Mouse (Mus musculus) layer of hippocampus, postnatal 36 days (tissue): ENCODE results near the gene Cnot4. TPM values are rescaled to one million over a fixed set of nuclear protein-coding genes. Genes with fewer than 3 reads are reported as not detected.
A peak's percentile ranks its signal among the peaks of the same experiment; 100 is the strongest.
"Not testable (repeated sequence)": the region's sequence is repeated elsewhere in the genome, so short reads cannot be mapped to it uniquely, and the experiment has no call there.

Experiments used
- DNase-seq, 2 experiments: peaks; one replicate each; pipeline ENCODE4 v3.0.0; 2022
- total RNA-seq, 2 experiments: library from RNA; stranded (reverse); gene quantifications; 2 replicates each; pipeline ENCODE4 v1.2.3; 2021

Cnot4 gene
- total RNA-seq: 10 to 100 TPM; 45.9 to 50.6 TPM

- peak; percentile 98 for DNase-seq
These were observed at the start of gene Cnot4 for GRCm38 (mm10) chr6:35133579-35134488. TSS of gene Cnot4 (minus strand) at chr6:35133724.

- DNase-seq: not testable (repeated sequence)
These were observed 45.8 kb upstream of the Cnot4 start for GRCm38 (mm10) chr6:35179299-35179698.

- no peak for DNase-seq
These were observed 44.2 kb upstream of the Cnot4 start for GRCm38 (mm10) chr6:35177650-35178272.

- DNase-seq: peak; percentile 88 to 90
These were observed 43.6 kb upstream of the Cnot4 start, which contains the start of gene Nup205 for GRCm38 (mm10) chr6:35176979-35177649. TSS of gene Nup205 (plus strand) at chr6:35177421.

GRCm38 (mm10) chr6:35173181-35173580 lies 39.7 kb upstream of the Cnot4 start:
- DNase-seq: no peak

- not testable (repeated sequence) for DNase-seq
These were observed 38.5 kb upstream of the Cnot4 start for GRCm38 (mm10) chr6:35172028-35172427.

- no peak for DNase-seq
These were observed 35.7 kb upstream of the Cnot4 start for GRCm38 (mm10) chr6:35169250-35169649.

- DNase-seq: no peak
These were observed 21.0 kb upstream of the Cnot4 start for GRCm38 (mm10) chr6:35154540-35154939.

GRCm38 (mm10) chr6:35147726-35148422 lies 14.3 kb upstream of the Cnot4 start:
- DNase-seq: no peak

GRCm38 (mm10) chr6:35145569-35145968 lies 12.0 kb upstream of the Cnot4 start:
- DNase-seq: no peak

GRCm38 (mm10) chr6:35140351-35140750 lies 6.8 kb upstream of the Cnot4 start:
- no peak for DNase-seq

- DNase-seq: no peak
These were observed 1.3 kb upstream of the Cnot4 start for GRCm38 (mm10) chr6:35134844-35135243.

- no peak for DNase-seq
These were observed 312 bp downstream of the Cnot4 start for GRCm38 (mm10) chr6:35133246-35133578.

- peak in 1 of 2 experiments; percentile 15 for DNase-seq
These were observed 718 bp downstream of the Cnot4 start for GRCm38 (mm10) chr6:35132806-35133205.

- no peak for DNase-seq
These were observed 11.0 kb downstream of the Cnot4 start for GRCm38 (mm10) chr6:35122488-35122887.

- no peak for DNase-seq
These were observed 11.6 kb downstream of the Cnot4 start for GRCm38 (mm10) chr6:35121925-35122324.

- DNase-seq: no peak
These were observed 31.1 kb downstream of the Cnot4 start for GRCm38 (mm10) chr6:35102457-35102856.

GRCm38 (mm10) chr6:35084927-35085326 lies 48.6 kb downstream of the Cnot4 start:
- DNase-seq: no peak

GRCm38 (mm10) chr6:35075148-35075547 lies 58.4 kb downstream of the Cnot4 start:
- DNase-seq: no peak

- no peak for DNase-seq
These were observed 62.3 kb downstream of the Cnot4 start for GRCm38 (mm10) chr6:35071261-35071660.

GRCm38 (mm10) chr6:35062446-35062845 lies 71.1 kb downstream of the Cnot4 start:
- DNase-seq: no peak

GRCm38 (mm10) chr6:35043127-35043526 lies 90.4 kb downstream of the Cnot4 start:
- DNase-seq: no peak

GRCm38 (mm10) chr6:35033341-35033740 lies 100.2 kb downstream of the Cnot4 start:
- no peak for DNase-seq
